Mouse (Mus musculus) liver (tissue): Measurements from ENCODE around the gene Tle6.
A peak's percentile ranks its signal among the peaks of the same experiment; 100 is the strongest.

Experiments used
- DNase-seq: peaks from one replicate; pipeline ENCODE4 v3.0.0-alpha.2; 2020; ENCODE audit warnings: mixed read lengths

The Tle6 gene

DNA sequence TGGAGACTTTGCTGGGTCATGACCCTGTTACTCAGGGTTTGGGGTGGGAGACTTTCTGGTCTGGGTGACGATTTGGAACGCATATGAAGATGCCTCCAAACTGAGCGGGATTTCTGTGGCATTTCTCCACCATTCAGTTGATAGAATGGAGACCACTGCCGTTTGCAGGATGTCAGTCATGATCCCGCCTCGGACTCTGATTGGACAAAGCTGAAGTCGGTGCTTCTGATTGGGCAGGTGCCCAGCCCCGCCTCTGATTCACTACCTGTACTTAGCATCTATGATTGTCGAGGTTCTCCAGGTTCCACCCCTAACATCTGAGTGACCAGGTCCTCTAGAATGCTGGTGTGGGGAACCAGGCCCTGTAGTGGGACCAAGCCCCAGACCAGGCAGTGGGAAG, 19.9 kb upstream of the Tle6 start:
- DNase-seq = no peak

DNA sequence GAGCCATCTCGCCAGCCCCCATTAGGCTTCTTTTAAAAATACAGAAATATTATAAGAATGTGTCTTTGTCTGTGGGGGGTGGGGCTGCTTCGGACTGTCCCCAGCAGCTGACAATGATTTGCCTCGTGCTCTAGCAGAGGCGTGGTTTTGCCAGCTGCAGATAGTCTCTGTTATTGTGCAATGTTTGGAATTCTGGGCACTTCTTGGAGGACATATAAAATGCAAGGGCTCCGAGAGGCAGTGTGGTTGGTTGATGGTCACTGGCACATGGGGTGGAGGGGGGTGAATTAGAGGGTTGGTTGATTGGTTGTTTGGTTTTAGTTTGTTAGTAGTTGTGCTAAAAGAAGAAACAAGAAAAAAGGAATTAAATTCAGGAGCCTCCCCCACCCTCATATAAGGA, 19.1 kb upstream of the Tle6 start:
- no peak for DNase-seq

- no peak for DNase-seq
Observed at GRCm38 (mm10) chr10:81615486-81615885, 14.6 kb upstream of the Tle6 start.

DNA sequence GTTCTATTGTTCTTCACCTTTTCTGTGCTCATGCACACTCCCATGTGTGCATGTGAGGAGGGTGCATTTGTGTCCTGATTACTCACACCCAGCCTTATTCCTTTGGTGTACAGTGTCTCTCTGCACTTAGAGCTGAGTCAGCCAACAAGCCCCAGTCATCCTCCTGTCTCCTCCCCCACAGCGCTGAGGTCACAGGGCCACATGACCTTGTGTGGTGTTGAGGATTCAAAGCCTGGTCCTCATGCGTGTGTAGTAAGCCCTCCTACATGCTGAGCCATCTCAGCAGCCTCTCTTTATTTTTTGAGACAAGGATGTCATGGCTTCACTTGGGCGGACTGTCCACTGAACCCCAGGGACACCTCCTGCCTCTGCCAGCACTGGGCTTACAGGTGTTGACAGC, 11.9 kb upstream of the Tle6 start:
- no peak for DNase-seq

DNA sequence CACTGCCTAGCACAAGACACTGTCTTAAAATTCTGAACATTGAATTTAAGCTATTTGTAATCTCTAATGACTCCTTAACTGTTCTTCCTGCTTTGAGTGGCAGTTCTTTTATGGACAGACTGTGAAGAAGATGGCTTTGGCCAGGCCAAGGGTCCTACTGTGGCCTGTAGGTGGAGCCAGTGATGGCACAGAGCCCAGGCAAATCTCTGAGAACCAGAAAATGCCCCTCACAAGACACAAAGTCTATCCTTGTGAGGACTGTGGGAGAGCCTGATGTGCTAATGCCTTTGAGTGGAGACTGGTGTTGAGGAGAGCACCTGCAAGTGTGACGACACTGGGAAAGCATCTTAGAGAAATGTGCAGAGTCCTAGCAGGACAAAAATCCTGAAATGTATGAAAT, 7.4 kb upstream of the Tle6 start:
- no peak for DNase-seq

DNA sequence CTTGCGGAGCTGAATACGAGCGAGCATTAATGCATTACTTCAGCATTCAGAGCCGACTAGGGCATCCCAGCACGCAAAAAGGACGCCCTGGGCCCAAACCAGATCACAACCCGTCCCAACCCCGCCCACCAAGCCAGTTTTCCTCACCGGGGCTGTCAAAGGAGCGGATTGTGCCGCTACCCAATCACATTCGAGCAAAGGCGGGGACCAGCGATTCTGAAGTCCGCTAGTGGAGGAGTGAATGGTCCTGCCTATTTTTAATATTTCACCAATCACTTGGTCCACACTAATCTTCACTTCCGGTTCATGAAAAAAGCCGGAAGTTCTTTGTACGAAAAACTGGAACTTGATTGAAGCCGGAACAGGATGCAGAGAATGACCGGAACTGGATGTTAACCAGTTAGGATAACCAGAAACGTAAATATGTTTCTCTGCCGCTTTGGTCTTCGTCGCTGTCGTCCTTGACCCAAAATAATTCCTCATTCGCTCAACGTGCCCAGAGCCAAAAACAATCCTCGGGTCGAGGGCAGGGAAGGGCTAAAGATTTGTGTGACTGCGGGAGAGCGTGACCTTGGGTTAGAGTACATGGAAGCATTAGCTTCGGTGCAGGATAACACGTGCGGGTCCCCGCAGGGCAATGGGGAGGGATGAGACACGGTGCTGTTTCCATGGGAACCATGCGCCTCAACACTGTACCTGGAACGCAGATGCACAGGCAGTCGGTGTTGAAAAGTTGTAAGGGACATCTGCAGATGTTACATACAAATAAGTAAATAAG, 5.3 kb upstream of the Tle6 start, which contains the start of gene BC025920:
TSS of gene BC025920 (plus strand) at position 297 of the 778 bp plus-strand sequence.
- DNase-seq = peak; percentile 97

DNA sequence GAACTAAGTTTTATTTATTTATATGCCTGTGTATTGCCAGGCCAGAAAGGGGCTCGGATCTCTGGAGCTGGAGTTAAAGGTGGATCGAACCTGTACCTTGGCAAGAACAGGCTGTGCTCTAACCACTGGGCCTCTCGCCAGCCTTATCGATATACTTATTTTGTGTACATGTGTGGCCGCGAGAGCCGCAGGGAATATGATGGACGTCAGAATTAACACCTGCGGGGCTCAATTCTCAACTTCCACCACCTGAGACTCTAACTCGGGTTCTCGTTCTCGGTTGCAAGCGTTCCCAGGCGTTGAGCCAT, 4.7 kb upstream of the Tle6 start:
- DNase-seq = no peak

GRCm38 (mm10) chr10:81604968-81605665, 4.2 kb upstream of the Tle6 start:
- peak; percentile 90 for DNase-seq

DNA sequence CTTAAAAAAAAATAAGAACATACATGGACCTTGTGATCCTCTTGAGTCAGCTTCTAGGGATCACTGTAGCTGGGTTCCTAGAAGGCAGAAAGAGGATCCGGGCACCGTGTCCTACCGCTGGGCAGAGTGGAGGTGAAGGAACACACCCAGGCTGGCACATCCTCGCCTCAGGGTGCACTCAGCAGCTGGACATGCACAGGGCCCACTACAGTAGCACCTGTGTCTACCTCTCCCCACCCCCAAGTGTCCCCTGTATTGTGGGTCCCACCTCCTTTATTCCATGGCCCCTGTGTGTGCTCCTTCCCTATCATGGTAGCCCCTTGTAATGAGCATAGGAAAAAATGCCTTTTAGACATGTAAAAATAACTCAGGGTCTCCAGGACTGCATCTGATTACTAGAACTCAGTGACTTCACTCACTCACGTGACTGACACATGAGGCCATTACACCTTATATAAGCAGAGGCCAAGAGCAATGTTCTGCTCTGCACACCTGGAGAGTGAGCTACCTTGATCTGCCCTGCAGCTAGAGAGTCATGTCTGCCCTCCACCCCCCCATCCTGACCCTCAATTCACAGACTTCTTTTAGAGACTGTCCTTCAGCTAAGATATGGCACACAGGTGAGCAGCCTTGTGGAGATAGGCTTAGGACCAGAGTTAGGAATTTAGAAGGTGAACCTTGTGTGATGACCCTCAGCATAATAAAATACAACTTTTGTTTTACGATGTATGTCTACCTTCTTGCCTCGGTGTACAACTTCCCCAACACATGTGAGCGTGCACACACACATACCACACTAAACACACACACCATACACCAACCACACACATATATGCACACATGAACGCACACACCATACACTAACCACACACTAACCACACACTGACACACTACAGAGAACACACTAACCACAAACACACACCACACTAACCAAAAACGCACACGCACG, 3.4 kb upstream of the Tle6 start:
- no peak for DNase-seq

- DNase-seq = no peak
Observed at GRCm38 (mm10) chr10:81602741-81603151, 1.9 kb upstream of the Tle6 start.

DNA sequence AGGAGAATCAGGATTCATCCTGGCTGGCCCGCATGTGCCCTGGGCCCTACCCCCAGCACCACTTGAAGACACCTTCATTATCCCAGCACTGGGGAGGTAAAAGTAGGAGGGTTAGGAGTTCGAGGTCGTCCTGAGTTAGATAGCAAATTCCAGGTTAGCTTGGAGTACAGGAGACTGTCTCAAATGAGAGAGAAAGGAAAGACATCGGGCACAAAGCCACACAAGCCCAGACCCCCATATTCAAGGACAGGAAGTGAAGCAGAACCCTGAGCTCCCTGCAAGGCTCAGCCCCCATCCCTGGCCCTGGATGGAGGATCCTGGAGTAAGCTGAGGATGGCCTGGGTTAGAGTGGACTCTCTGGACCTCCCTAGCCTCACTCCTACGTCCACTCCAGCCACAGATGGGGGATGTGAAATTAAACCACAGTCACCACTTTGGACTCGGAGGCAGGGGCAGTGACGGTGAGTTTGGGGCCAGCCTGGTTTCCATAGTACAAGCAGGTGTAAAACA, 578 bp upstream of the Tle6 start:
- DNase-seq = no peak

GRCm38 (mm10) chr10:81600096-81600495, 777 bp downstream of the Tle6 start:
- DNase-seq = no peak

DNA sequence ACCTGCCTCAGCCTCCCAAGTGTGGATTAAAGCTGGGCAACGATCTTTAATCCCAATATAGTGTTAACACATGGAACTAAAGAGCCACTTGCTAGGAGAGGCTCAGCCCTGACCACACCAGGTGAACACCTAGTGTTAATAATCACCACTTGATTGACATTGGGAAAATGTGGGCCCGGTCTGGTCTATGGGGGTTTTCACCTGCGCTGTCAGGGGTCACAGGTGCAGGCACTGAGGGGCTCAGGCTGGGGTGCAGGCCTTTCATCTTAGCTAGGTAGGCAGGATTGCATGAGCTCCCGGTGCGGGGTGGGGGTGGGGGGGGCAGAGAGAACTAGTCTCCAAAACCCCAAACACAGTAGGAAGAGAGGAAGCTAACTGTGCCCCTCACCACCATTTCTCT, 1.2 kb downstream of the Tle6 start:
- no peak for DNase-seq

GRCm38 (mm10) chr10:81598871-81599270, 2.0 kb downstream of the Tle6 start:
- no peak for DNase-seq

DNA sequence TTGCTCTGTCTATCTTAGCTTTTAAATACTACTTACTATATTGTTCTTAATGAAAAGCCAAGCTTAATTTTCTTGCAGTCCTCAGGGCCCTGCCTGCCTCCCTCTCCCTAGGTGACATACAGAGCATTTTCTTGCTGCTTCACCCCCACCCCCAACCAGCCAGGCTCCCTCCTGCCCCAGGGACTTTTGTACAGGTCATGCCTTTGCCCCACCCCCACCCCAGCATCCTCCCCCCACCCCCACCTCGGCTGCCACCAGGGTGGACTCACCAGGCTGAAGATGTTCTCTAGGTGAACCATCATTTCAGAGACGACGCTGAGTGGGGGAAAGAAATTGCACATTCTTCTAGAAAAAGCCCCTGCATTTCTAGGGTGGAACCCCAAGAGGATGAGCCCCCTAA, 2.5 kb downstream of the Tle6 start:
- no peak for DNase-seq

DNA sequence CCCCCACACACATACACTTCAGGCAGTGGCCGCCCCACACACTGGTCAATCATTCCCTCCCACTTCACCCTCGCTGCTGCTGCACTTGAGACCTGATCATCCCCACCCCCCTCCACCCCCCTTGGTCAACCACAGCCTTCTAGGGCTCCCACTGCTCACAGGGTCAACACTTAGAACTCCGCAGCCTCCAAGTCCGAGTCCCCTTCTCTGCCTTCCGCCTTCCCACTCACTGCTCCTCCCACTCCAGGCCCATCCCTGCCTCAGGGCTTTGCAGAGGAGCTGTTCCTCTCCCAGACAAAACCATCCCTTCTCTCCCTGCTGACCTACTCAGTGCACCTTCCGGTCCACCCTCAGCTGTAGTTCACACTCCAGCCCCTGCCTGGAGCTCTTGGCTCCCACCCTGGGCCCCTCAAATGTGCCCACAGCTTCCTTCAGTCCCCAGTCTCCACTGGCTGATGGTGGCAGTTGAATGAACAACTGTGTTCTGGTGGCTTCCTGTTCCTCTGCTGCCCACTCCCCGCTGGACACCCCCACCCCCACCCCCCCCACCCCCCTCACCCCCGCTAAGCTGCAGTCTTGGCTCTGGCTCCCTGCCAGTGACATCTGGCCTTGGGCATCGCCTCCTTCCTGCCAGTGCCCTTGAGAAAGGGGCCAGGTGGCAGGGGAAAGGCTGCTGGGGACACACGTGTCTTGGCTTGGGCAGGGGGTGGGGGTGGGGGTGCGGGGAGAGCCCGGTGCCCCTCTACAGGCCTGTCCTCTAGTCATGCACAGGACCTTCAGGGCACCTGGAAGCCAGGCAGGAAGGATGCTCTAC, 3.5 kb downstream of the Tle6 start:
- no peak for DNase-seq

GRCm38 (mm10) chr10:81596611-81597010, 4.3 kb downstream of the Tle6 start:
- DNase-seq = no peak

- DNase-seq = no peak
Observed at GRCm38 (mm10) chr10:81595599-81595998, 5.3 kb downstream of the Tle6 start.

DNA sequence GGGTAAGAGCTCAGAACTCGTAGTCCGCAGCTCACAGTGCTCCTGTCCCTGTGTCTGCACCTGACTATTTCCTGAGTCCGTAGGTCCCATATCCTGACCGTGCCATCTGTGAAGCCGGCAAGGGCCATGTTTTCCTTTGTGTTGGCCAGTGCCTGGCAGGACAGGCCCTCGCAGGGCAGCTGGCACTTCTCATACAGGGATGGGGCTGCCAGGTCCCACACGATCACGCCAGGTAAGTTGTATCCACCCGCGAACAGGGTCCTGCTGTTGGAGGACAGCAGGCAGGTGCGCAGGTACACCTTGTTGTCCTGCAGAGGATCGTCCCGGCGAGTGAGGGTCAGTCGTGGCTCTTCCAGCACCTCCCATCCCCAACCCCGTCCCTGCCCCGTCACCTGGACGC, 6.9 kb downstream of the Tle6 start:
- no peak for DNase-seq

DNA sequence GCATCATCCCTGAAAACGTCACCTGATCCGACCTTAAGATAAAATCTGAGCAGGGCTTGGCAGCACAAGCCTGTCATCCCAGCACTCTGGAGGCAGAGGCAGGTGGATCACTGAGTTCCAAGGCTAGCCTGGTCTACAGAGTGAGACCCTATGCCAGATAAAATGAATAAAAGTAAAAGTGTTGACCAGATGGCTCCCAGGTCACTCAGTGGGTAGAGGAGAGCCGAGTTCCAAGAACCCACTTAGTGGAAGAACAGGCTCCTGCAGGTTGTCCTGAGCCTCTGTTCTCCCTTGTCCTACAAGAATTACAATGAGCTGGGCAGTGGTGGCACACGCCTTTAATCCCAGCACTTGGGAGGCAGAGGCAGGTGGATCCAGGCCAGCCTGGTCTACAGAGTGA, 7.7 kb downstream of the Tle6 start:
- DNase-seq = no peak

- no peak for DNase-seq
Observed at GRCm38 (mm10) chr10:81592631-81593030, 8.2 kb downstream of the Tle6 start.

GRCm38 (mm10) chr10:81591846-81592245, 9.0 kb downstream of the Tle6 start:
- DNase-seq = no peak
